Mouse (Mus musculus) spleen, adult 2 months (tissue): ENCODE data around the gene Gna12.

Source experiments
- CTCF ChIP-seq: fragments of 200-500 bp; IDR thresholded peaks from 2 replicates; pipeline ENCODE4 v1.5.1; 2011; ENCODE audit warnings: mild to moderate bottlenecking, inconsistent platforms; ENCODE audit not compliant: insufficient read depth, insufficient read length, insufficient replicate concordance; ENCODE audit errors: extremely low read depth
- POLR2A ChIP-seq: fragments of 200-500 bp; IDR thresholded peaks from 2 replicates; pipeline ENCODE4 v1.6.1; 2011; ENCODE audit warnings: low read depth, low read length, inconsistent platforms

DNA sequence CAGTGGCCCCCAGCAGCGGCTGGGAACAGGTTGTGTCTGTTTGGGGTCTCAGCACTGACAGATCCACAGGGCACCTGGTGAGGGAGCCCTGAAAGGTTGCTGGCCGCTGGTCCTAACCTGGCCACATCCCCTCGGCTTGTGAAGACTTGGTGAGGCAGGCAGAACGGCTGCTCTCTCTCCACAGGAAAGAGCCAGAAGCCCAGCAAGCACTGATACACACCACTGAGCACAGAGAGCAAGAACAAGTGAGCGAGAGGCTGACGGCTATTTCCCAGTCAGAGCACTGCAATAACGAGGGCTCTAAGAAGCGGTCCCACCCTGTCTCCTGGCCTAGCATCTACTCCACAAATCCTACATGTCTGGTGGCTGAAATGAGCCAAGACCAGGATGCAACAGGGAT lies 71.4 kb downstream of the Gna12 start:
- TF ChIP-seq POLR2A, result no peak
- TF ChIP-seq CTCF, result no peak
